Mouse (Mus musculus): ENCODE data around the gene Zdhhc18. TPM values are rescaled to one million over a fixed set of nuclear protein-coding genes. Genes with fewer than 3 reads are reported as not detected.

The Zdhhc18 gene
- total RNA-seq, 2 experiments from 2014 or later, result 34.3 to 38.8 TPM

- no peak for DNase-seq (ENCODE audit: low spot score in 2 of 2)
Measured at GRCm38 (mm10) chr4:133559846-133560245, 90.1 kb downstream of the Zdhhc18 start.

GRCm38 (mm10) chr4:133557041-133557717, 92.8 kb downstream of the Zdhhc18 start:
- no peak for DNase-seq (ENCODE audit: low spot score in 2 of 2)

Small RNAs within 50 kb of the gene (microRNA-seq; reads per million reads assigned to microRNA genes)
- gene Gm23158, result 0 reads per million in 2 experiments

Other genes with a start within 250 kb of the Zdhhc18 start
- under 1 TPM in 1 of 2 experiments, not detected in 1; 0.21 TPM for gene Tent5b, start 170.0 kb downstream of the Zdhhc18 start, total RNA-seq (2021)
- gene Trnp1, start 151.6 kb downstream of the Zdhhc18 start, total RNA-seq (2021), result 100 to 1,000 TPM; 129 to 130 TPM
- under 1 TPM in 1 of 2 experiments, not detected in 1; 0.21 TPM for gene Kdf1, start 131.2 kb downstream of the Zdhhc18 start, total RNA-seq (2021)
- gene Nudc, start 104.2 kb downstream of the Zdhhc18 start, total RNA-seq (2021), result 100 to 1,000 TPM; 117 to 129 TPM
- gene Nr0b2, start 96.8 kb downstream of the Zdhhc18 start, total RNA-seq (2021), result not detected
- gene Gpatch3, start 75.4 kb downstream of the Zdhhc18 start, total RNA-seq (2021), result 1 to 10 TPM; 6.3 to 8.5 TPM
- gene Gpn2, start 65.8 kb downstream of the Zdhhc18 start, total RNA-seq (2021), result 10 to 100 TPM; 12.4 to 14.8 TPM
- gene Sfn, start 48.0 kb downstream of the Zdhhc18 start, total RNA-seq (2021), result 1 to 10 TPM; 1.8 to 2.1 TPM
- gene Pigv, start 22.5 kb upstream of the Zdhhc18 start, total RNA-seq (2021), result 10 to 100 TPM in 1 of 2 experiments, 1 to 10 TPM in 1; 9.2 to 10.8 TPM
- gene Arid1a, start 106.6 kb upstream of the Zdhhc18 start, total RNA-seq (2021), result 10 to 100 TPM; 74.6 to 76.4 TPM
- gene Rps6ka1, start 237.6 kb upstream of the Zdhhc18 start, total RNA-seq (2021), result 10 to 100 TPM; 18.2 TPM